Mouse (Mus musculus): Measurements from ENCODE around the gene Slc25a27. TPM values are rescaled to one million over a fixed set of nuclear protein-coding genes. Genes with fewer than 3 reads are reported as not detected.

Gene Slc25a27
- polyA plus RNA-seq, 1 experiment = not detected

GRCm38 (mm10) chr17:43630427-43630760, 36.6 kb downstream of the Slc25a27 start:
- H3K4me3 ChIP-seq (replicated peaks) = no peak overlapping the region

GRCm38 (mm10) chr17:43629496-43630426, 37.3 kb downstream of the Slc25a27 start, which contains the start of gene Tdrd6:
Gene Tdrd6, minus strand, starts transcription at chr17:43630299.
- TF ChIP-seq TAL1 (IDR thresholded peaks at IDR 0.05; ENCODE audit: low read length) (no peak), GATA1 (IDR thresholded peaks at IDR 0.05; ENCODE audit: low read length) (no peak)
- H3K4me3 ChIP-seq (replicated peaks) = no peak within 1 kb of the TSS
- H3K9me3 ChIP-seq (ENCODE audit: control insufficient read depth, low read length) = peaks cover 16% of the 10 kb centered on the region

More at GRCm38 (mm10) chr17:43630427-43630760, 36.6 kb downstream of the Slc25a27 start:
- TF ChIP-seq GATA1 (IDR thresholded peaks at IDR 0.05; ENCODE audit: low read length) = no peak
- H3K27me3 ChIP-seq (ENCODE audit: control insufficient read depth) = peaks cover 34% of the 10 kb centered on the region
- peaks cover 10% of the 10 kb centered on the region for H3K9me3 ChIP-seq (ENCODE audit: control insufficient read depth, low read length)
- H3K36me3 ChIP-seq (ENCODE audit: control insufficient read depth) = no peaks in the 10 kb centered on the region
- H3K4me1 ChIP-seq (ENCODE audit: control insufficient read depth) = no peaks in the 10 kb centered on the region

GRCm38 (mm10) chr17:43629026-43629495, 38.0 kb downstream of the Slc25a27 start:
- TF ChIP-seq GATA1 (IDR thresholded peaks at IDR 0.05; ENCODE audit: low read length) (no peak), TAL1 (IDR thresholded peaks at IDR 0.05; ENCODE audit: low read length) (no peak)
- H3K27me3 ChIP-seq (ENCODE audit: control insufficient read depth) = peaks cover 34% of the 10 kb centered on the region
- H3K36me3 ChIP-seq (ENCODE audit: control insufficient read depth) = no peaks in the 10 kb centered on the region
- H3K9me3 ChIP-seq (ENCODE audit: control insufficient read depth, low read length) = peaks cover 16% of the 10 kb centered on the region
- H3K4me3 ChIP-seq (replicated peaks) = no peak overlapping the region
- no peaks in the 10 kb centered on the region for H3K4me1 ChIP-seq (ENCODE audit: control insufficient read depth)

More at GRCm38 (mm10) chr17:43629496-43630426, 37.3 kb downstream of the Slc25a27 start, which contains the start of gene Tdrd6:
- peaks cover 34% of the 10 kb centered on the region for H3K27me3 ChIP-seq (ENCODE audit: control insufficient read depth)
- no peaks in the 10 kb centered on the region for H3K4me1 ChIP-seq (ENCODE audit: control insufficient read depth)
- H3K36me3 ChIP-seq (ENCODE audit: control insufficient read depth) = no peaks in the 10 kb centered on the region

- no peaks in the 10 kb centered on the region for H3K4me1 ChIP-seq (ENCODE audit: control insufficient read depth)
- H3K4me3 ChIP-seq (replicated peaks) = no peak overlapping the region
- TF ChIP-seq TAL1 (IDR thresholded peaks at IDR 0.05; ENCODE audit: low read length) (no peak), GATA1 (IDR thresholded peaks at IDR 0.05; ENCODE audit: low read length) (no peak)
- peaks cover 16% of the 10 kb centered on the region for H3K9me3 ChIP-seq (ENCODE audit: control insufficient read depth, low read length)
- no peaks in the 10 kb centered on the region for H3K36me3 ChIP-seq (ENCODE audit: control insufficient read depth)
- peaks cover 34% of the 10 kb centered on the region for H3K27me3 ChIP-seq (ENCODE audit: control insufficient read depth)
Measured at GRCm38 (mm10) chr17:43628246-43628645, 38.8 kb downstream of the Slc25a27 start.

- Histone ChIP-seq H3K27me3 (ENCODE audit: control insufficient read depth) (no peaks in the 10 kb centered on the region), H3K9me3 (ENCODE audit: control insufficient read depth, low read length) (peaks cover 10% of the 10 kb centered on the region; the same call in 1 of the 2 replicates), H3K4me3 (replicated peaks) (no peak overlapping the region), H3K36me3 (ENCODE audit: control insufficient read depth) (no peaks in the 10 kb centered on the region), H3K4me1 (ENCODE audit: control insufficient read depth) (no peaks in the 10 kb centered on the region)
- TF ChIP-seq GATA1 (IDR thresholded peaks at IDR 0.05; ENCODE audit: low read length) (no peak), TAL1 (IDR thresholded peaks at IDR 0.05; ENCODE audit: low read length) (no peak)
Measured at GRCm38 (mm10) chr17:43622076-43622475, 44.9 kb downstream of the Slc25a27 start.

GRCm38 (mm10) chr17:43619156-43619555, 47.9 kb downstream of the Slc25a27 start:
- Histone ChIP-seq H3K4me3 (replicated peaks) (no peak overlapping the region), H3K27me3 (ENCODE audit: control insufficient read depth) (no peaks in the 10 kb centered on the region), H3K9me3 (ENCODE audit: control insufficient read depth, low read length) (no peaks in the 10 kb centered on the region; the same call in 1 of the 2 replicates), H3K36me3 (ENCODE audit: control insufficient read depth) (no peaks in the 10 kb centered on the region), H3K4me1 (ENCODE audit: control insufficient read depth) (no peaks in the 10 kb centered on the region)
- TF ChIP-seq GATA1 (IDR thresholded peaks at IDR 0.05; ENCODE audit: low read length) (no peak), TAL1 (IDR thresholded peaks at IDR 0.05; ENCODE audit: low read length) (no peak)

- H3K36me3 ChIP-seq (ENCODE audit: control insufficient read depth) = no peaks in the 10 kb centered on the region
- H3K9me3 ChIP-seq (ENCODE audit: control insufficient read depth, low read length) = no peaks in the 10 kb centered on the region
- no peaks in the 10 kb centered on the region for H3K4me1 ChIP-seq (ENCODE audit: control insufficient read depth)
- H3K4me3 ChIP-seq (replicated peaks) = no peak overlapping the region
- TF ChIP-seq TAL1 (IDR thresholded peaks at IDR 0.05; ENCODE audit: low read length) (no peak), GATA1 (IDR thresholded peaks at IDR 0.05; ENCODE audit: low read length) (no peak)
- no peaks in the 10 kb centered on the region for H3K27me3 ChIP-seq (ENCODE audit: control insufficient read depth)
Measured at GRCm38 (mm10) chr17:43612221-43612620, 54.8 kb downstream of the Slc25a27 start.

- Histone ChIP-seq H3K4me1 (ENCODE audit: control insufficient read depth) (no peaks in the 10 kb centered on the region), H3K36me3 (ENCODE audit: control insufficient read depth) (no peaks in the 10 kb centered on the region), H3K9me3 (ENCODE audit: control insufficient read depth, low read length) (no peaks in the 10 kb centered on the region), H3K4me3 (replicated peaks) (no peak overlapping the region), H3K27me3 (ENCODE audit: control insufficient read depth) (no peaks in the 10 kb centered on the region)
- no peak for TF ChIP-seq TAL1 (IDR thresholded peaks at IDR 0.05; ENCODE audit: low read length)
- no peak for TF ChIP-seq GATA1 (IDR thresholded peaks at IDR 0.05; ENCODE audit: low read length)
Measured at GRCm38 (mm10) chr17:43611586-43611985, 55.4 kb downstream of the Slc25a27 start.

- Histone ChIP-seq H3K9me3 (ENCODE audit: control insufficient read depth, low read length) (no peaks in the 10 kb centered on the region), H3K27me3 (ENCODE audit: control insufficient read depth) (no peaks in the 10 kb centered on the region), H3K4me3 (replicated peaks) (no peak overlapping the region), H3K4me1 (ENCODE audit: control insufficient read depth) (no peaks in the 10 kb centered on the region), H3K36me3 (ENCODE audit: control insufficient read depth) (no peaks in the 10 kb centered on the region)
- TF ChIP-seq TAL1 (IDR thresholded peaks at IDR 0.05; ENCODE audit: low read length) = no peak
- TF ChIP-seq GATA1 (IDR thresholded peaks at IDR 0.05; ENCODE audit: low read length) = no peak
Measured at GRCm38 (mm10) chr17:43606704-43607103, 60.3 kb downstream of the Slc25a27 start.

All from erythroblast, embryonic 14.5 days (primary cell).